18 mouse cellular contexts compared by ENCODE assay signal in the genomic region with DNA sequence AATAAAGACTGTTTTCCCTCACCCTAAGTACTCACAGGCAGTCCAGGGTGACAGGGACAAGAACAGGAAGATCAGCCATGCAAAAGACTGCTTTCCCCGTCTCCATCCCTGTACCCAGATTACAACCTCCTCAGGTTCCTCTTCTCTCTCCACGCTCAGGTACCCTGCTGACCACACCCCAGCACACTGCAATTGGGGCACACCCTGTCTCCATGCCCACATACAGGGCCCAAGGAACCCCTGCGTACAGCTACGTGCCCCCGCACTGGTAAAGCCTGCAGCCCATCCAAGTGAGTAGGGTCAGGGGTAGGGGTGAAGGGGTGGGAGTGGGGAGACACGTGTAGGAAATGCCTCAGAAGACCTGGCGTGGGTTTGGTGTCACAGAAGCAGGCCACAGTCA.
"Had no signal": no experiment of that assay in that cellular context is flagged by ENCODE, and none has a peak within 500 bp of the region (broad histone marks: within the 10 kb centered on the region; RNA-seq: fewer than 3 reads in every experiment).

No protein-coding gene starts in this region.

- H3K27me3 ChIP-seq: heart, embryonic 12.5 days; hindbrain, embryonic 13.5 days; hindbrain, embryonic 15.5 days; kidney, embryonic 15.5 days; limb, embryonic 13.5 days; limb, embryonic 15.5 days had no signal

- DNase-seq: gastrocnemius, postnatal 14 days; gastrocnemius, postnatal 36 days; heart, adult 18-20 months; heart, postnatal 10 days; kidney, adult 11 months; kidney, adult 2 months; kidney, adult 9 months; kidney, postnatal 14 days; kidney, postnatal 36 days; layer of hippocampus, adult 9-11 months; layer of hippocampus, postnatal 36 days; left cerebral cortex, postnatal 4 days had no signal
